Comparison of ENCODE assay signal across 9 mouse cellular contexts in the genomic region with DNA sequence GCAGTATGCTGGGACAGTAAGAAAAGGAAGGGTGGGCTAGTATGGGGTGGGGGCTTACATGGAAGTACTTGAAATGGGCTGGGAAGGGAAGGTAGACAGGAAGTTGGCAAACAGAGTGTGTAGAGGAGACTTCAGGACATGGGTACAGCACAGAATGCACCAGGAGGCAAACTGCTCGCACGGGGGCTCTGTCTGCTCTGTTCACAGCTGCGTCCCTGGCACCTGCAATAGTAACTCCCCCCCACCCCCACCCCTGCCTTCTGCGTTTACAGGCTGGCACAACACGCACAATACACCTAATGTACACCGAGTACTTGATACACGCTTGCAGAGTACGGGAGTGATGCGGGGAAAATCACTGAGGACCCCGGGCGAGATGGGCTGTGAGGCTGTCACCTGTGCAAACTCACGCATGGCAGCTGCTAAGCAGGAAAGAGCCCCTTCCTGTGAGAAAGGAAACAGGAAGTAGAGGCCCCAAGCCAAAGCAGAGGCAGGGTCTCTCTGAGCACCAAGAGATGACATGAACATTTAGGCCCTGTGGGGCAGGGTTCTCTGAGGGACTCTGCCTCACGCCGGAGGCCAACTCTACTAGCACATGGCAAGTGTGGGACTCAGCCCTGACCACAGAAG. TPM values are rescaled to one million over a fixed set of nuclear protein-coding genes. Genes with fewer than 3 reads are reported as not detected.
DNase-seq lines count a peak whose midpoint lies in the region; ATAC-seq and TF ChIP-seq lines count a peak whose summit lies in the region.
"Had no signal": no experiment of that assay in that cellular context is flagged by ENCODE, and none has a peak within 500 bp of the region (broad histone marks: within the 10 kb centered on the region; RNA-seq: fewer than 3 reads in every experiment).

No protein-coding gene starts in this region.

- H3K4me3 ChIP-seq in hindbrain, embryonic 11.5 days (ENCODE audit: low read depth, low read length): no peak overlapping the region
- no peak overlapping the region for H3K4me3 ChIP-seq in hindbrain, embryonic 12.5 days
- H3K4me3 ChIP-seq in CH12.LX (replicated peaks in 1 of 3; ENCODE audit: low read depth in 2 of 3, low read length in 2 of 3, poor library complexity in 1 of 3): no peak overlapping the region

- H3K9me3 ChIP-seq in hindbrain, embryonic 11.5 days (ENCODE audit: control insufficient read depth, low read length): no peaks in the 10 kb centered on the region
- no peaks in the 10 kb centered on the region for H3K9me3 ChIP-seq in hindbrain, embryonic 12.5 days (replicated peaks)
- no peaks in the 10 kb centered on the region for H3K9me3 ChIP-seq in CH12.LX (replicated peaks; ENCODE audit: low read length)

- dilution Hi-C loops in CH12.LX (cut with MboI; ENCODE audit: extremely low pct_ligation_motif_present, extremely low pct_unique_long_range_greater_than_20kb, low sequenced_read_pairs): no loop called here

- no peak for TF ChIP-seq CTCF in CH12.LX (conservative IDR thresholded peaks at IDR 0.05 in 1 of 2, IDR thresholded peaks at IDR 0.05 in 1 of 2; ENCODE audit: low read depth in 2 of 2, low read length in 2 of 2)

- in situ Hi-C loops in CH12.LX (cut with MboI; ENCODE audit: low pct_ligation_motif_present, low pct_unique_long_range_greater_than_20kb, low sequenced_read_pairs): no loop called here

- no peak for ATAC-seq in hindbrain, embryonic 11.5 days (ENCODE audit: low FRiP score)
- no peak for ATAC-seq in hindbrain, embryonic 12.5 days (ENCODE audit: low FRiP score)
- ATAC-seq in hematopoietic stem cell, adult 5-6 weeks (replicated peaks in 1 of 2; ENCODE audit: insufficient read depth in 1 of 2, low FRiP score in 2 of 2, low TSS enrichment in 1 of 2, low read depth in 1 of 2, poor library complexity in 2 of 2, severe bottlenecking in 2 of 2): peak; percentile 47 to 49
- ATAC-seq in neutrophil, adult 5-6 weeks (ENCODE audit: extremely low read depth, insufficient number of reproducible peaks, low FRiP score, poor library complexity, severe bottlenecking): peak; percentile 14; the same call in 1 of the 2 replicates
- no peak for ATAC-seq in cerebellum, adult (ENCODE audit: insufficient number of reproducible peaks, low FRiP score, low TSS enrichment)
- ATAC-seq: Patski had no signal

- H3K79me2 ChIP-seq in CH12.LX (replicated peaks; ENCODE audit: control insufficient read depth, extremely low read depth, insufficient read depth, poor library complexity, severe bottlenecking): no peaks in the 10 kb centered on the region

- TF ChIP-seq POLR2A in CH12.LX (IDR thresholded peaks at IDR 0.05; ENCODE audit: low read depth, low read length): 0 out of 2 replicates have a peak, but pooled peaks have one; percentile 17

- 0 out of 2 replicates have a peak overlapping the region, but pooled peaks have one; percentile 17 for H3K27ac ChIP-seq in hindbrain, embryonic 11.5 days (ENCODE audit: low read depth, low read length)
- no peak overlapping the region for H3K27ac ChIP-seq in hindbrain, embryonic 12.5 days
- no peak overlapping the region; the same call in 1 of the 2 replicates for H3K27ac ChIP-seq in CH12.LX (ENCODE audit: insufficient read depth, low read depth)

- TF ChIP-seq RAD21 in CH12.LX (IDR thresholded peaks at IDR 0.05; ENCODE audit: low read depth, low read length): no peak

- DNase-seq in hindbrain, embryonic 11.5 days (ENCODE audit: low spot score): no peak
- DNase-seq in CH12.LX (ENCODE audit: extremely low read depth): peak; percentile 38
- no peak for DNase-seq in frontal cortex, postnatal 14 days (ENCODE audit: low spot score in 2 of 2)
- DNase-seq in cerebellum, adult 9-10 months: no peak

- no peak overlapping the region for H3K4me2 ChIP-seq in hindbrain, embryonic 11.5 days (replicated peaks; ENCODE audit: low read depth, low read length)
- no peak overlapping the region for H3K4me2 ChIP-seq in hindbrain, embryonic 12.5 days (replicated peaks)
- no peak overlapping the region for H3K4me2 ChIP-seq in CH12.LX (ENCODE audit: insufficient read depth, low read depth, poor library complexity, severe bottlenecking)

- H3K9ac ChIP-seq in hindbrain, embryonic 11.5 days (ENCODE audit: low read depth, low read length): no peak overlapping the region
- no peak overlapping the region for H3K9ac ChIP-seq in hindbrain, embryonic 12.5 days
- no peak overlapping the region for H3K9ac ChIP-seq in CH12.LX (ENCODE audit: insufficient read depth, low read depth)

- 92% methylated on average over 14 of the region's 14 CpGs for WGBS in hindbrain, embryonic 11.5 days
- WGBS in hindbrain, embryonic 12.5 days: 89% methylated on average over 14 of the region's 14 CpGs

- TF ChIP-seq EP300 in CH12.LX (IDR thresholded peaks at IDR 0.05; ENCODE audit: low read length): no peak

- no peaks in the 10 kb centered on the region for H3K4me1 ChIP-seq in hindbrain, embryonic 11.5 days (replicated peaks; ENCODE audit: control insufficient read depth, insufficient read depth, low read length)
- H3K4me1 ChIP-seq in hindbrain, embryonic 12.5 days: peaks cover 32% of the 10 kb centered on the region
- H3K4me1 ChIP-seq in CH12.LX (ENCODE audit: control insufficient read depth in 1 of 2, insufficient read depth in 2 of 2): peaks cover 26 to 54% of the 10 kb centered on the region in 2 experiments

- no peaks in the 10 kb centered on the region for H3K36me3 ChIP-seq in hindbrain, embryonic 11.5 days (ENCODE audit: control insufficient read depth, insufficient read depth, low read length)
- H3K36me3 ChIP-seq in hindbrain, embryonic 12.5 days: no peaks in the 10 kb centered on the region
- peaks cover 0 to 32% of the 10 kb centered on the region in 2 experiments for H3K36me3 ChIP-seq in CH12.LX (replicated peaks in 1 of 2; ENCODE audit: control insufficient read depth in 1 of 2, insufficient read depth in 1 of 2, low read length in 1 of 2)

- H3K27me3 ChIP-seq in hindbrain, embryonic 11.5 days (ENCODE audit: control insufficient read depth, insufficient read depth, low read length): no peaks in the 10 kb centered on the region
- H3K27me3 ChIP-seq in hindbrain, embryonic 12.5 days: peaks cover 2% of the 10 kb centered on the region; the same call in 1 of the 2 replicates
- H3K27me3 ChIP-seq in CH12.LX (replicated peaks): no peaks in the 10 kb centered on the region
- H3K27me3 ChIP-seq: Patski had no signal

TF ChIP-seq in CH12.LX, 34 proteins besides CTCF, POLR2A, EP300 and RAD21 (continues in another document):
- TF ChIP-seq JUND (conservative IDR thresholded peaks at IDR 0.05; ENCODE audit: low read depth, low read length) (no peak), ZNF384 (IDR thresholded peaks at IDR 0.05; ENCODE audit: low read depth, low read length) (no peak), NRF1 (IDR thresholded peaks at IDR 0.05; ENCODE audit: low read depth, low read length) (peak; percentile 35; the same call in 1 of the 2 replicates), MAZ (IDR thresholded peaks at IDR 0.05; ENCODE audit: low read depth, low read length) (no peak), MEF2A (IDR thresholded peaks at IDR 0.05; ENCODE audit: borderline replicate concordance, low read depth, low read length) (no peak), ETS1 (conservative IDR thresholded peaks at IDR 0.05; ENCODE audit: low read depth, low read length) (no peak), SMC3 (IDR thresholded peaks at IDR 0.05; ENCODE audit: low read depth, low read length) (no peak), ZKSCAN1 (IDR thresholded peaks at IDR 0.05; ENCODE audit: borderline replicate concordance, low read depth, low read length) (no peak), POLR2AphosphoS2 (IDR thresholded peaks at IDR 0.05; ENCODE audit: low read depth, low read length) (no peak), SIN3A (IDR thresholded peaks at IDR 0.05; ENCODE audit: low read length) (no peak), MAFK (IDR thresholded peaks at IDR 0.05; ENCODE audit: insufficient replicate concordance, low read length) (no peak), GABPA (IDR thresholded peaks at IDR 0.05; ENCODE audit: insufficient replicate concordance, low read depth, low read length) (no peak), IRF4 (IDR thresholded peaks at IDR 0.05; ENCODE audit: low read depth, low read length) (no peak), ELF1 (IDR thresholded peaks at IDR 0.05; ENCODE audit: low read depth, low read length) (peak; percentile 66), CHD2 (IDR thresholded peaks at IDR 0.05; ENCODE audit: low read length) (no peak), MAX (IDR thresholded peaks at IDR 0.05; ENCODE audit: low read length) (peak; percentile 52; the same call in 1 of the 2 replicates), UBTF (IDR thresholded peaks at IDR 0.05; ENCODE audit: low read depth, low read length) (no peak), USF2 (conservative IDR thresholded peaks at IDR 0.05; ENCODE audit: low read depth, low read length) (no peak), MXI1 (IDR thresholded peaks at IDR 0.05; ENCODE audit: low read depth, low read length) (no peak), ZMIZ1 (IDR thresholded peaks at IDR 0.05; ENCODE audit: low read depth, low read length) (no peak), JUN (IDR thresholded peaks at IDR 0.05; ENCODE audit: insufficient read depth, low read depth, low read length) (no peak), NELFE (IDR thresholded peaks at IDR 0.05; ENCODE audit: low read depth, low read length) (0 out of 2 replicates have a peak, but pooled peaks have one; percentile 18), MYC (IDR thresholded peaks at IDR 0.05; ENCODE audit: low read depth, low read length) (peak; percentile 54; the same call in 1 of the 2 replicates), TCF12 (IDR thresholded peaks at IDR 0.05; ENCODE audit: low read depth, low read length) (peak; percentile 22; the same call in 1 of the 2 replicates), TBP (conservative IDR thresholded peaks at IDR 0.05; ENCODE audit: low read depth, low read length) (no peak), BHLHE40 (IDR thresholded peaks at IDR 0.05; ENCODE audit: low read depth, low read length) (no peak; the same call in none of the 2 replicates), PAX5 (IDR thresholded peaks at IDR 0.05; ENCODE audit: low read length) (no peak), ZC3H11A (IDR thresholded peaks at IDR 0.05; ENCODE audit: low read depth, low read length) (no peak), HCFC1 (IDR thresholded peaks at IDR 0.05; ENCODE audit: low read depth, low read length) (peak; percentile 14; the same call in 1 of the 2 replicates), USF1 (IDR thresholded peaks at IDR 0.05; ENCODE audit: low read depth, low read length) (no peak)

RNA-seq across cellular contexts. Expression of a gene that starts 34.9 kb away (rescaled TPM):
- 5.1 and 6.0 TPM in 2 replicates for polyA plus RNA-seq in hindbrain, embryonic 11.5 days (2014; fragmentation: Nextera tagmentation; extraction: Ambion mirVana)
- 6.9 and 7.0 TPM in 2 replicates for polyA plus RNA-seq in hindbrain, embryonic 12.5 days (2016; fragmentation: Nextera tagmentation; extraction: Ambion mirVana)
- total RNA-seq in CH12.LX (2012; rRNA removed) (5.0 and 5.3 TPM in 2 replicates), CH12.LX (2014; rRNA removed) (1.0 and 1.7 TPM in 2 replicates)
- polyA plus RNA-seq in CH12.LX (2012; ENCODE audit: insufficient read length, low read depth): 8.0 and 11.9 TPM in 2 replicates
- total RNA-seq in hematopoietic stem cell, adult 5-6 weeks (2017): 8.0 and 14.3 TPM in 2 replicates
- 10.7 and 11.3 TPM in 2 replicates for total RNA-seq in neutrophil, adult 5-6 weeks (2017)

Comparison
In these comparisons a context has a peak if more than half of its experiments do, and no peak if none do; other contexts are left out.
1. ATAC-seq: peak in hematopoietic stem cell, adult 5-6 weeks (2 of 2) and neutrophil, adult 5-6 weeks (single experiment); none in hindbrain, embryonic 11.5 days (single experiment), hindbrain, embryonic 12.5 days (single experiment) and cerebellum, adult (single experiment).